9 mouse cellular contexts compared by ENCODE assay signal in the genomic region with DNA sequence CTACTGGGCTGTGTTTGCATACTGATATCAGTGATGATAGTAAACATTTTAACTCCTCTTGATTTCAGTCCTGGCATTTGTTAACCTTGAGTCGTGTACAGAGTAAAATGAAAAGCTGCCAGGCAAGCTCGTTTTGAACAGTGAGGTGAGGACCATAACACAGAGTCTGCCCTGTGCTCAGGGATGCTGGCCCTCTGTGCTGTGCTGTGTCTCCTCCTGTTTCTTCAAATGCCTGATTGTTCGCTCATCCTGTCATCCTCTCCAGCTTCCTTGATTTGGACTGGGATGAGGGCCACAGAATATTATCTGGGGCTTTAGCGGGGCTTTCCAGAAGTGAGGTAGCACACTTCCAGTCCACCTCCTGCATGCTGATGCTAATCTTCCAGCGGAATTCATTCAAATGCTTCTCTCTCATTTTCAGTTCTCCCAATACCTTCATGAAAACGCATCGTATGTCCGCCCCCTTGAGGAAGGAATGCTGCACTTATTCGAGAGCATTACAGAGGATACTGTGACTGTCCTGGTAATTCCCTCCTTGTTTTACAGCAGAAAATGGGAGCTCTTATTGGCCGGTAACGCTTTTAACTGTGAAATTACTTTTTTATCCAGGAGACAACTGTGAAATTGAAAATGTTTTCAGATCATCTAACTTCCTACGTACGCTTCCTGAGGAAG. TPM values are rescaled to one million over a fixed set of nuclear protein-coding genes. Genes with fewer than 3 reads are reported as not detected.
A peak's percentile ranks its signal among the peaks of the same experiment; 100 is the strongest.
DNase-seq lines count a peak whose midpoint lies in the region; ATAC-seq and TF ChIP-seq lines count a peak whose summit lies in the region.
"Had no signal": no experiment of that assay in that cellular context is flagged by ENCODE, and none has a peak within 500 bp of the region (broad histone marks: within the 10 kb centered on the region; RNA-seq: fewer than 3 reads in every experiment).

No protein-coding gene starts in this region.

- DNase-seq in adrenal gland, adult 8-10 months, result peak; percentile 50
- peak; percentile 91 for DNase-seq in embryonic facial prominence, embryonic 11.5 days (ENCODE audit: low spot score)
- peak; percentile 93 for DNase-seq in kidney, postnatal 10 days
- DNase-seq in lung, embryonic 14.5 days, result peak; percentile 93
- peak; percentile 83 for DNase-seq in retina, embryonic 14.5 days (ENCODE audit: low spot score)

- H3K4me1 ChIP-seq in embryonic facial prominence, embryonic 11.5 days (ENCODE audit: control insufficient read depth, insufficient read depth, low read length), result no peaks in the 10 kb centered on the region
- H3K4me1 ChIP-seq in heart, embryonic 14.5 days (ENCODE audit: control insufficient read depth in 2 of 2, insufficient read depth in 2 of 2, low read length in 2 of 2), result peaks cover 0 to 6% of the 10 kb centered on the region in 2 experiments; a peak in 1 of 4 replicates
- H3K4me1 ChIP-seq in lung, embryonic 14.5 days (ENCODE audit: insufficient read depth), result no peaks in the 10 kb centered on the region
- H3K4me1 ChIP-seq: megakaryocyte, embryonic 14.5 days had no signal

- H3K4me3 ChIP-seq in C2C12 (ENCODE audit: insufficient read depth, poor library complexity, severe bottlenecking), result no peak overlapping the region
- no peak overlapping the region for H3K4me3 ChIP-seq in embryonic facial prominence, embryonic 11.5 days (ENCODE audit: low read depth, low read length)
- no peak overlapping the region for H3K4me3 ChIP-seq in heart, embryonic 14.5 days (ENCODE audit: control insufficient read depth in 1 of 2, insufficient read depth in 1 of 2, low read depth in 1 of 2, low read length in 2 of 2)
- H3K4me3 ChIP-seq in lung, embryonic 14.5 days (ENCODE audit: low read depth, low read length), result no peak overlapping the region
- H3K4me3 ChIP-seq: megakaryocyte, embryonic 14.5 days had no signal

- no peak overlapping the region for H3K4me2 ChIP-seq in embryonic facial prominence, embryonic 11.5 days (ENCODE audit: low read depth, low read length)
- no peak overlapping the region for H3K4me2 ChIP-seq in heart, embryonic 14.5 days (ENCODE audit: low read length)
- no peak overlapping the region for H3K4me2 ChIP-seq in lung, embryonic 14.5 days

- H3K9ac ChIP-seq in embryonic facial prominence, embryonic 11.5 days (replicated peaks; ENCODE audit: low read length), result no peak overlapping the region
- H3K9ac ChIP-seq in heart, embryonic 14.5 days (ENCODE audit: low read length), result no peak overlapping the region
- no peak overlapping the region for H3K9ac ChIP-seq in lung, embryonic 14.5 days

- H3K9me3 ChIP-seq in embryonic facial prominence, embryonic 11.5 days (replicated peaks; ENCODE audit: control insufficient read depth, low read length), result no peaks in the 10 kb centered on the region
- H3K9me3 ChIP-seq in heart, embryonic 14.5 days (ENCODE audit: control insufficient read depth, low read length), result no peaks in the 10 kb centered on the region
- H3K9me3 ChIP-seq in lung, embryonic 14.5 days (ENCODE audit: low read depth, low read length), result no peaks in the 10 kb centered on the region
- H3K9me3 ChIP-seq: megakaryocyte, embryonic 14.5 days had no signal

- no peaks in the 10 kb centered on the region for H3K79me3 ChIP-seq in C2C12 (ENCODE audit: low read depth)

- no peaks in the 10 kb centered on the region for H3K27me3 ChIP-seq in C2C12 (ENCODE audit: control insufficient read depth, insufficient read depth, insufficient read length)
- H3K27me3 ChIP-seq in embryonic facial prominence, embryonic 11.5 days (ENCODE audit: control insufficient read depth, insufficient read depth, low read length), result no peaks in the 10 kb centered on the region
- H3K27me3 ChIP-seq in heart, embryonic 14.5 days (ENCODE audit: control insufficient read depth, insufficient read depth, low read length), result no peaks in the 10 kb centered on the region
- H3K27me3 ChIP-seq in lung, embryonic 14.5 days (ENCODE audit: insufficient read depth, low read length), result no peaks in the 10 kb centered on the region
- H3K27me3 ChIP-seq: megakaryocyte, embryonic 14.5 days had no signal

- no peak overlapping the region for H3K27ac ChIP-seq in embryonic facial prominence, embryonic 11.5 days (replicated peaks; ENCODE audit: low read depth, low read length)
- no peak overlapping the region for H3K27ac ChIP-seq in heart, embryonic 14.5 days (replicated peaks in 1 of 2; ENCODE audit: control insufficient read depth in 1 of 2, insufficient read depth in 1 of 2, low read depth in 2 of 2, low read length in 2 of 2)
- no peak overlapping the region for H3K27ac ChIP-seq in lung, embryonic 14.5 days (ENCODE audit: low read depth)

- no peak overlapping the region for H3ac ChIP-seq in C2C12 (ENCODE audit: control insufficient read depth, insufficient read length, low read depth)

- peaks cover 3% of the 10 kb centered on the region for H3K36me3 ChIP-seq in C2C12 (ENCODE audit: control insufficient read depth, insufficient read depth)
- no peaks in the 10 kb centered on the region for H3K36me3 ChIP-seq in embryonic facial prominence, embryonic 11.5 days (replicated peaks; ENCODE audit: control insufficient read depth, insufficient read depth, low read depth, low read length)
- H3K36me3 ChIP-seq in heart, embryonic 14.5 days (ENCODE audit: control insufficient read depth, insufficient read depth, low read length), result peaks cover 48% of the 10 kb centered on the region
- H3K36me3 ChIP-seq in lung, embryonic 14.5 days (ENCODE audit: insufficient read depth), result peaks cover 44% of the 10 kb centered on the region

- H3K79me2 ChIP-seq in C2C12 (ENCODE audit: control insufficient read depth, insufficient read depth), result no peaks in the 10 kb centered on the region

- peak; percentile 44 for TF ChIP-seq CTCF in C2C12 (IDR thresholded peaks at IDR 0.05; ENCODE audit: control insufficient read depth, insufficient read depth, insufficient read length)
- peak; percentile 91 for TF ChIP-seq CTCF in lung, embryonic 14.5 days (IDR thresholded peaks at IDR 0.05; ENCODE audit: low read depth)

- ATAC-seq in embryonic facial prominence, embryonic 11.5 days (replicated peaks; ENCODE audit: insufficient number of reproducible peaks, low FRiP score, low TSS enrichment, low read depth), result peak; percentile 58; the same call in 1 of the 2 replicates
- 0 out of 2 replicates have a peak, but pooled peaks have one; percentile 34 for ATAC-seq in heart, embryonic 14.5 days (ENCODE audit: insufficient number of reproducible peaks, insufficient read depth, low FRiP score, low read depth)
- peak; percentile 74 for ATAC-seq in lung, embryonic 14.5 days (ENCODE audit: insufficient read depth)
- ATAC-seq in inflammation-experienced regulatory T-cells, adult 6 months, result no peak

- 29% methylated on average over 13 of the region's 13 CpGs for WGBS in embryonic facial prominence, embryonic 11.5 days
- 27% methylated on average over 13 of the region's 13 CpGs for WGBS in heart, embryonic 14.5 days
- WGBS in lung, embryonic 14.5 days, result 29% methylated on average over 13 of the region's 13 CpGs

TF ChIP-seq in C2C12, 6 proteins besides CTCF, POLR2A, EP300 and RAD21:
- TF ChIP-seq MYOD1 (IDR thresholded peaks at IDR 0.05; ENCODE audit: control insufficient read depth, insufficient read length, low read depth), result no peak
- TF ChIP-seq MYOG (IDR thresholded peaks at IDR 0.05; ENCODE audit: control insufficient read depth, extremely low read depth, insufficient read length), result no peak
- no peak for TF ChIP-seq CEBPB (IDR thresholded peaks at IDR 0.05; ENCODE audit: low read depth)
- TF ChIP-seq FOSL1 (IDR thresholded peaks at IDR 0.05; ENCODE audit: insufficient read depth, low read length, poor library complexity, severe bottlenecking), result no peak
- no peak for TF ChIP-seq MAX (IDR thresholded peaks at IDR 0.05)
- no peak for TF ChIP-seq USF1 (IDR thresholded peaks at IDR 0.05; ENCODE audit: low read depth)
TF ChIP-seq in C2C12: peak in this region for 0.

RNA-seq across cellular contexts. Expression of gene Ppp1r21, which starts 28.4 kb away (rescaled TPM):
- polyA plus RNA-seq in C2C12 (2012; fragmentation: generic; extraction: Trizol), result 13.5 TPM
- total RNA-seq in adrenal gland, adult 8-10 months (2022), result 10 to 100 TPM; 44.7 to 78.6 (median 59.1) TPM
- polyA plus RNA-seq in embryonic facial prominence, embryonic 11.5 days (2014; fragmentation: Nextera tagmentation; extraction: Ambion mirVana), result 25.1 and 25.4 TPM in 2 replicates
- polyA plus RNA-seq in heart, embryonic 14.5 days (2014; fragmentation: Nextera tagmentation; extraction: Ambion mirVana), result 13.3 and 17.0 TPM in 2 replicates
- polyA plus RNA-seq in lung, embryonic 14.5 days (2014; fragmentation: Nextera tagmentation; extraction: Ambion mirVana), result 26.4 and 28.7 TPM in 2 replicates
- 10 to 100 TPM; 16.8 to 31.9 (median 28.2) TPM for polyA plus RNA-seq in inflammation-experienced regulatory T-cells, adult 6 months (2017; shearing (Covaris generic))

RNA-seq across cellular contexts. Expression of gene Ston1, which starts 39.2 kb away (rescaled TPM):
- 34.6 TPM for polyA plus RNA-seq in C2C12 (2012; fragmentation: generic; extraction: Trizol)
- 10 to 100 TPM; 32.2 to 49.3 (median 41.6) TPM for total RNA-seq in adrenal gland, adult 8-10 months (2022)
- polyA plus RNA-seq in embryonic facial prominence, embryonic 11.5 days (2014; fragmentation: Nextera tagmentation; extraction: Ambion mirVana), result 5.1 and 6.2 TPM in 2 replicates
- 8.5 and 10.2 TPM in 2 replicates for polyA plus RNA-seq in heart, embryonic 14.5 days (2014; fragmentation: Nextera tagmentation; extraction: Ambion mirVana)
- 11.0 and 11.7 TPM in 2 replicates for polyA plus RNA-seq in lung, embryonic 14.5 days (2014; fragmentation: Nextera tagmentation; extraction: Ambion mirVana)
- polyA plus RNA-seq in inflammation-experienced regulatory T-cells, adult 6 months (2017; shearing (Covaris generic)), result 1 to 10 TPM; 1.1 to 2.5 (median 2.1) TPM
